Mouse (Mus musculus) ovary, adult 10 weeks (tissue): ENCODE data around the gene Gm973. TPM values are rescaled to one million over a fixed set of nuclear protein-coding genes. Genes with fewer than 3 reads are reported as not detected.

Source experiments
- polyA plus RNA-seq: library from polyadenylated mRNA; stranded (reverse); fragments of 350-450 nt; fragmentation: Illumina TruSeq; extraction: RNeasy Lipid Tissue Mini Kit (QIAGEN cat#74804); gene quantifications from one replicate; pipeline ENCODE4 v1.2.3, GENCODE M21; 2014

The Gm973 gene
- polyA plus RNA-seq, result 17.5 TPM

GRCm38 (mm10) chr1:59516026-59516917, at the start of gene Gm973:
Gene Gm973 (plus strand): TSS chr1:59516264.

DNA sequence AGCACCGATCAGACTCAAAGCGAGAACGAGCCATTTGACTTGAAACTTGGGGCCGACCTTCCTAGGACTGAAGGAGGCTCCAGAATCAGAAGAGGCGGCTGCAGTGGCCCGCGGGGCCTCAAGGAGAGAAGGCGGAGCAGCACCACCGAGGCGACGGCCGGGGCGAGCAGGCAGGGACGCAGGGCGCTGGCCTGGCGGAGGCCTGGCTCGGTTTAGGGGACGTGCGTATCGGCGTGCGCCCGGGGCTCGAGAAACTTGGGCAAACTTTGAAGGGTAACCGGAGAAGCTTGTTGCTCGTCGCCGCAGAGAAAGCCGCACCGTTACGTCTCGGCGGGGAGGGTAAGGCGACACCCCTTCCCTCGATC, 33.8 kb upstream of the Gm973 start, which contains the start of gene Fzd7:
Fzd7 (plus strand) TSS at position 94 of the 365 bp plus-strand sequence.

DNA sequence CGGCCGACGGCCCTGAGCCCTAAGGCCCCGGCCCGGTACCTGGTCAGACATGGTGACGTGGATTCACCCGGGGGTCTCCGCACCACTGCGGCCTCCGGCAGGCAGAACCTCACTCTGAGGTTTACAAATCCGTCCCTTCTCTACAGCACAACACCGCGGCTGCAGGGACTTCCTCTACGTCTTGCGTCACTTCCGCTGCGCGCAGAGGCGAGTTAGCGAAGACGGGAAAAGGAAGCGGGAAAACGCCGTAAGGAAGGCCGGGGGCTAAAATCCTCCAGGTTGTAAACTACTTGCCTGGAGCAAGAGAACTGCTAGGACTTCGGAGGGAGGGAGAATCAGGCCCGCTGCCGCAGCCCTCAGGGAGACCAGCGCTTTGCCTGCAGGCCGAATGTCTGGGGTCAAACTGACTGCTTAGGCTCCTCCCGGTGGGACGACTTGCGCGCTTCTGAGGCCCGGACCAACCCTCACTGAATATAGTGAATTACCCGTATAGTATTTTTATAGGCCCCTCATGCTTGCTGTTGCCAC, 154.6 kb downstream of the Gm973 start, which contains the start of gene Sumo1:
Sumo1 (minus strand) TSS at position 194 of the 528 bp plus-strand sequence.

DNA sequence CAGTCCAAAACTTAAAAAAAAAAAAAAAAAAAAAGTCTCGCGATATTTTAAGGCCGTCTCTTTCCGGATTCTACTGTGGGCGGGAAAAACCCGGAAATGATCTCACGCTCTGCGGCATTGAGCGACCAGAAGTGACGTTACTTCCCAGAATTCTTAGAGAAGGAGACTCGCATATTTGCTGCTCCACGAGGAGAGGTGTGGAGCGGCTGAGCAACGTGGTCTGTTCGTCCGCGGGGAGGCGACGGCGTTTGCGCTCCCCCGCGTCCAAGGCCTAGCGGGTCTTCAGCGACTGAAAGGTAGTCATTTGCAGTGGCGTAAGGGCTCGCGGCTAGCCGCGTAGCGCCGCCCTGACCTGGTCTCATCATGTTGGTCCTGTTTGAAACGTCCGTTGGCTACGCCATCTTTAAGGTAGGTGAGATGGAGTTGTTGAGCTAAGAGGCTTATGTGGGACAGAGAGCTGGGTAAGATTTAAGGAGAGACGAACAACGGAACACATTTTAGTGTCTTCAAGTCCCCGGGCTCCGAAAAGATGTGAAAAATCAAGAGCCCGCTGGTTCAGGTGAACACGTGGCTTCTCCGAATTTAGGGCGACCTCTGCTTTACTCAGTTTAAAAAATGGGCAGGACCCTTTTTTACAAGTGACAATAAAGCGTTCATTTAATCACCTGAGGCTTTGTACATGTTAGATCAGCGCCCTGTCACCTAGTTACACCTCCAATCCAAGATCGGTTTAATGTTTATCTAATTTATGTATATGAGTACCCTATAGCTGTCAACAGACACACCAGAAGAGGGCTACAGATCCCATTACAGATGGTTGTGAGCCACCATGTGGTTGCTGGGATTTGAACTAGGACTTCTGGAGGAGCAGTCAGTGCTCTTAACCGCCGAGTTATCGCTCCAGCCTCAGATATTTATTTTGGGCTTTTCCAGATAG, 169.0 kb downstream of the Gm973 start, which contains the start of gene Nop58:
Nop58 (plus strand) TSS at position 153 of the 937 bp plus-strand sequence.

Other genes with a start within 250 kb of the Gm973 start
- gene Fzd7, start 33.8 kb upstream of the Gm973 start, polyA plus RNA-seq, result 42.2 TPM
- 811 TPM for gene Sumo1, start 154.6 kb downstream of the Gm973 start, polyA plus RNA-seq
- 833 TPM for gene Nop58, start 168.7 kb downstream of the Gm973 start, polyA plus RNA-seq
- 600 TPM for gene Bmpr2, start 247.1 kb downstream of the Gm973 start, polyA plus RNA-seq